Comparison of ENCODE assay signal across 28 mouse cellular contexts in the genomic region with DNA sequence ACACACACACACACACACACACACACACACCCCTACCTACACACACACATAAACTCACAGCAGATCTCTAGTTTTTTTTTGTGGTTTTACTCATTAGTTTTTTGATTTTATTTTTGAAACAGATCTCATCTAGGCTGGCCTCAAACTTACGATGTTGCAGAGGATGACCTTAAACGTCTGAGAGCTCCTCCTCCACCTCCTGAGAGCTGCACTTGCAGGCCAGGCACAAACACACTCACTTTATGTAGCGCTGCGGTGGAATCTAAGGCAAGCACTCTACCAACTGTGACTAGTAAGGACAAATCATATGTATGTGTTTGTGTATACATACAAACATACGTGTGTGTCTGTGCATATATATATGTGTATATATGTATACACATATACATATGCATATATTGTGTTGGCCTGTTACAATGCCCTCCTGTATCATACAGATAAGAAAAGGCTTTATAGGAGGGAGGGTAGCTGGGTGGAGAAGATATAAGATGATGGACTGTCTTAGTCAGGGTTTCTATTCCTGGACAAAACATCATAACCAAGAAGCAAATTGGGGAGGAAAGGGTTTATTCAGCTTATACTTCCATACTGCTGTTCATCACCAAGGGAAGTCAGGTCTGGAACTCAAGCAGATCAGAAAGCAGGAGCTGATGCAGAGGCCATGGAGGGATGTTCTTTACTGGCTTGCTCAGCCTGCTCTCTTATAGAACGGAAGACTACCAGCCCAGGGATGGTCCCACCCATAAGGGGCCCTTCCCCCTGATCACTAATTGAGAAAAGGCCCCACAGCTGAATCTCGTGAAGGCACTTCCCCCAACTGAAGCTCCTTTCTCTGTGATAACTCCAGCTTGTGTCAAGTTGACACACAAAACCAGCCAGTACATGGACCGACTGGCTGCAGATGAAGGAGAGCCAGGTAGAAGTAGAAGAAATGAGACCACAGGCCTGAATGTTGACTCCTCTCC. TPM values are rescaled to one million over a fixed set of nuclear protein-coding genes. Genes with fewer than 3 reads are reported as not detected.
DNase-seq lines count a peak whose midpoint lies in the region; ATAC-seq and TF ChIP-seq lines count a peak whose summit lies in the region.
"Had no signal": no experiment of that assay in that cellular context is flagged by ENCODE, and none has a peak within 500 bp of the region (broad histone marks: within the 10 kb centered on the region; RNA-seq: fewer than 3 reads in every experiment).

No protein-coding gene starts in this region.

- no peaks in the 10 kb centered on the region for H3K36me3 ChIP-seq in liver, embryonic 11.5 days (ENCODE audit: control insufficient read depth, insufficient read depth, low read length)
- no peaks in the 10 kb centered on the region for H3K36me3 ChIP-seq in liver, embryonic 15.5 days (replicated peaks)
- H3K36me3 ChIP-seq in intestine, embryonic 15.5 days = no peaks in the 10 kb centered on the region
- no peaks in the 10 kb centered on the region for H3K36me3 ChIP-seq in midbrain, embryonic 13.5 days
- H3K36me3 ChIP-seq: embryonic facial prominence, embryonic 12.5 days; forebrain, embryonic 12.5 days; heart, embryonic 15.5 days; hindbrain, embryonic 15.5 days had no signal

- no peak for TF ChIP-seq CTCF in layer of hippocampus, adult 2 months (conservative IDR thresholded peaks at IDR 0.05)

- H3K4me2 ChIP-seq in liver, embryonic 11.5 days = peak overlapping the region; percentile 32
- H3K4me2 ChIP-seq in liver, embryonic 15.5 days = peak overlapping the region; percentile 27
- H3K4me2 ChIP-seq in intestine, embryonic 15.5 days (replicated peaks) = no peak overlapping the region
- no peak overlapping the region for H3K4me2 ChIP-seq in midbrain, embryonic 13.5 days (replicated peaks)
- H3K4me2 ChIP-seq: embryonic facial prominence, embryonic 12.5 days; forebrain, embryonic 12.5 days; heart, embryonic 11.5 days; heart, embryonic 15.5 days; hindbrain, embryonic 15.5 days had no signal

- H3K4me3 ChIP-seq in layer of hippocampus, adult 2 months = no peak overlapping the region
- no peak overlapping the region for H3K4me3 ChIP-seq in liver, embryonic 11.5 days (ENCODE audit: low read depth, low read length)
- H3K4me3 ChIP-seq in liver, embryonic 15.5 days (replicated peaks) = no peak overlapping the region
- H3K4me3 ChIP-seq in intestine, embryonic 15.5 days (replicated peaks) = no peak overlapping the region
- no peak overlapping the region for H3K4me3 ChIP-seq in midbrain, embryonic 13.5 days (replicated peaks)
- H3K4me3 ChIP-seq: embryonic facial prominence, embryonic 12.5 days; forebrain, embryonic 12.5 days; heart, adult 2 months; heart, embryonic 15.5 days; hindbrain, embryonic 15.5 days had no signal

- no peaks in the 10 kb centered on the region for H3K27me3 ChIP-seq in liver, embryonic 11.5 days (replicated peaks; ENCODE audit: control insufficient read depth, insufficient read depth, low read length)
- no peaks in the 10 kb centered on the region for H3K27me3 ChIP-seq in liver, embryonic 15.5 days
- H3K27me3 ChIP-seq in intestine, embryonic 15.5 days (replicated peaks) = no peaks in the 10 kb centered on the region
- no peaks in the 10 kb centered on the region for H3K27me3 ChIP-seq in midbrain, embryonic 13.5 days
- H3K27me3 ChIP-seq: embryonic facial prominence, embryonic 12.5 days; forebrain, embryonic 12.5 days; heart, embryonic 15.5 days; hindbrain, embryonic 15.5 days had no signal

- H3K9me3 ChIP-seq in liver, embryonic 11.5 days (ENCODE audit: control insufficient read depth, low read length) = no peaks in the 10 kb centered on the region
- no peaks in the 10 kb centered on the region for H3K9me3 ChIP-seq in liver, embryonic 15.5 days (replicated peaks)
- H3K9me3 ChIP-seq in intestine, embryonic 15.5 days = no peaks in the 10 kb centered on the region
- no peaks in the 10 kb centered on the region for H3K9me3 ChIP-seq in midbrain, embryonic 13.5 days
- H3K9me3 ChIP-seq: embryonic facial prominence, embryonic 12.5 days; forebrain, embryonic 12.5 days; heart, embryonic 15.5 days; hindbrain, embryonic 15.5 days had no signal

- 54% methylated on average over 8 of the region's 8 CpGs for WGBS in liver, embryonic 11.5 days
- 35% methylated on average over 8 of the region's 8 CpGs for WGBS in liver, embryonic 15.5 days (ENCODE audit: insufficient replicate concordance)
- WGBS in intestine, embryonic 15.5 days = 65% methylated on average over 8 of the region's 8 CpGs
- 83% methylated on average over 8 of the region's 8 CpGs for WGBS in midbrain, embryonic 13.5 days

- DNase-seq in layer of hippocampus, adult 2 months (ENCODE audit: low spot score in 2 of 2) = no peak
- DNase-seq in layer of hippocampus, adult 9-10 months (ENCODE audit: low spot score) = no peak
- no peak for DNase-seq in liver, embryonic 11.5 days (ENCODE audit: low spot score)
- DNase-seq in urinary bladder, postnatal 10 days (ENCODE audit: low spot score) = no peak
- DNase-seq: adrenal gland, adult 8-10 months; adrenal gland, postnatal 36 days; B cell, adult 2 months; cerebellum, adult 11-12 months; cerebellum, adult 9-10 months; cerebellum, postnatal 25 days; forebrain, postnatal 0 days; gastrocnemius, postnatal 14 days; heart, adult 2 months; heart, postnatal 14 days had no signal

- no peak overlapping the region for H3K9ac ChIP-seq in liver, embryonic 11.5 days (ENCODE audit: low read depth, low read length)
- H3K9ac ChIP-seq in liver, embryonic 15.5 days = no peak overlapping the region
- H3K9ac ChIP-seq in intestine, embryonic 15.5 days = no peak overlapping the region
- no peak overlapping the region for H3K9ac ChIP-seq in midbrain, embryonic 13.5 days (replicated peaks)
- H3K9ac ChIP-seq: embryonic facial prominence, embryonic 12.5 days; forebrain, embryonic 12.5 days; forebrain, postnatal 0 days; heart, embryonic 15.5 days; hindbrain, embryonic 15.5 days had no signal

- H3K4me1 ChIP-seq in liver, embryonic 11.5 days (replicated peaks; ENCODE audit: control insufficient read depth, insufficient read depth, low read length) = 0 out of 2 replicates have a peak, but pooled peaks cover 4% of the 10 kb centered on the region
- peaks cover 11% of the 10 kb centered on the region for H3K4me1 ChIP-seq in liver, embryonic 15.5 days (replicated peaks)
- no peaks in the 10 kb centered on the region for H3K4me1 ChIP-seq in intestine, embryonic 15.5 days (replicated peaks)
- no peaks in the 10 kb centered on the region for H3K4me1 ChIP-seq in midbrain, embryonic 13.5 days (replicated peaks)
- H3K4me1 ChIP-seq: embryonic facial prominence, embryonic 12.5 days; forebrain, embryonic 12.5 days; heart, embryonic 15.5 days; hindbrain, embryonic 15.5 days had no signal

- peak overlapping the region; percentile 74 for H3K27ac ChIP-seq in layer of hippocampus, adult 2 months
- H3K27ac ChIP-seq in liver, embryonic 11.5 days (ENCODE audit: low read depth, low read length) = peak overlapping the region; percentile 56; the same call in 1 of the 2 replicates
- peak overlapping the region; percentile 54 for H3K27ac ChIP-seq in liver, embryonic 15.5 days (replicated peaks)
- no peak overlapping the region for H3K27ac ChIP-seq in intestine, embryonic 15.5 days
- H3K27ac ChIP-seq in midbrain, embryonic 13.5 days = no peak overlapping the region
- H3K27ac ChIP-seq: embryonic facial prominence, embryonic 12.5 days; forebrain, embryonic 12.5 days; heart, adult 2 months; heart, embryonic 15.5 days; hindbrain, embryonic 15.5 days had no signal

- ATAC-seq in liver, embryonic 11.5 days (replicated peaks; ENCODE audit: low FRiP score) = peak; percentile 99
- peak; percentile 97 for ATAC-seq in liver, embryonic 15.5 days (ENCODE audit: insufficient read depth)
- peak; percentile 74 for ATAC-seq in megakaryocyte-erythroid progenitor cell, adult 5-6 weeks (replicated peaks; ENCODE audit: low FRiP score, low TSS enrichment, poor library complexity, severe bottlenecking)
- ATAC-seq in intestine, embryonic 15.5 days = no peak
- ATAC-seq in midbrain, embryonic 13.5 days = no peak
- ATAC-seq: CD4-positive, CD25-positive, alpha-beta regulatory T cell, adult 4 months; forebrain, postnatal 0 days; Patski had no signal

RNA-seq across cellular contexts. Expression of a gene that starts 38.5 kb away (rescaled TPM):
- total RNA-seq in layer of hippocampus, adult 2 months (2021) = under 1 TPM; 0.46 to 0.47 TPM
- not detected in 2 replicates for polyA plus RNA-seq in liver, embryonic 11.5 days (2014; fragmentation: Nextera tagmentation; extraction: Ambion mirVana)
- polyA plus RNA-seq in liver, embryonic 15.5 days (2015; fragmentation: Nextera tagmentation; extraction: Ambion mirVana) = 0.01 and 0.02 TPM in 2 replicates
- not detected in 2 replicates for total RNA-seq in megakaryocyte-erythroid progenitor cell, adult 5-6 weeks (2014; fragmentation: Nextera tagmentation)
- total RNA-seq in megakaryocyte-erythroid progenitor cell, adult 5-6 weeks (2017) = not detected in 2 replicates
- polyA plus RNA-seq in intestine, embryonic 15.5 days (2015; fragmentation: Nextera tagmentation; extraction: Ambion mirVana) = not detected in 2 replicates
- 0.04 TPM in 1 of 2 replicates, not detected in the other for polyA plus RNA-seq in midbrain, embryonic 13.5 days (2015; fragmentation: Nextera tagmentation; extraction: Ambion mirVana)
- total RNA-seq: forebrain, postnatal 0 days; gastrocnemius, adult 18-20 months; gastrocnemius, postnatal 14 days; heart, adult 2 months; heart, postnatal 14 days; hematopoietic stem cell, adult 5-6 weeks had no signal
- polyA plus RNA-seq: CD4-positive, CD25-positive, alpha-beta regulatory T cell, adult 4 months; embryonic facial prominence, embryonic 12.5 days; forebrain, embryonic 12.5 days; gonadal fat pad, adult 2 months; heart, adult 2 months; heart, embryonic 11.5 days; heart, embryonic 15.5 days; hindbrain, embryonic 15.5 days; Patski had no signal

RNA-seq across cellular contexts. Expression of a gene that starts 38.8 kb away (rescaled TPM):
- 100 to 1,000 TPM; 101 to 103 TPM for total RNA-seq in layer of hippocampus, adult 2 months (2021)
- 94.7 and 112 TPM in 2 replicates for polyA plus RNA-seq in liver, embryonic 11.5 days (2014; fragmentation: Nextera tagmentation; extraction: Ambion mirVana)
- polyA plus RNA-seq in liver, embryonic 15.5 days (2015; fragmentation: Nextera tagmentation; extraction: Ambion mirVana) = 86.0 and 91.2 TPM in 2 replicates
- 28.3 and 49.1 TPM in 2 replicates for total RNA-seq in megakaryocyte-erythroid progenitor cell, adult 5-6 weeks (2014; fragmentation: Nextera tagmentation)
- 27.7 and 34.4 TPM in 2 replicates for total RNA-seq in megakaryocyte-erythroid progenitor cell, adult 5-6 weeks (2017)
- polyA plus RNA-seq in intestine, embryonic 15.5 days (2015; fragmentation: Nextera tagmentation; extraction: Ambion mirVana) = 89.1 and 101 TPM in 2 replicates
- 178 and 203 TPM in 2 replicates for polyA plus RNA-seq in midbrain, embryonic 13.5 days (2015; fragmentation: Nextera tagmentation; extraction: Ambion mirVana)

Comparison
In these comparisons a context has a peak if more than half of its experiments do, and no peak if none do; other contexts are left out.
1. H3K27ac ChIP-seq: peak in layer of hippocampus, adult 2 months (single experiment), liver, embryonic 11.5 days (single experiment) and liver, embryonic 15.5 days (single experiment); none in intestine, embryonic 15.5 days (single experiment) and midbrain, embryonic 13.5 days (single experiment).
2. ATAC-seq: peak in liver, embryonic 11.5 days (single experiment), liver, embryonic 15.5 days (single experiment) and megakaryocyte-erythroid progenitor cell, adult 5-6 weeks (single experiment); none in intestine, embryonic 15.5 days (single experiment) and midbrain, embryonic 13.5 days (single experiment).
3. H3K4me2 ChIP-seq: peak in liver, embryonic 11.5 days (single experiment) and liver, embryonic 15.5 days (single experiment); none in intestine, embryonic 15.5 days (single experiment) and midbrain, embryonic 13.5 days (single experiment).